Mouse (Mus musculus) testis, adult 2 months (tissue): ENCODE data around the gene Laptm4a.

Experiments used
- CTCF ChIP-seq: fragments of 200-500 bp; IDR thresholded peaks from 2 replicates; pipeline ENCODE4 v1.5.1; 2012; ENCODE audit warnings: low read depth, mild to moderate bottlenecking, inconsistent platforms, low read length, moderate library complexity; ENCODE audit not compliant: control insufficient read depth, insufficient read depth, insufficient replicate concordance
- POLR2A ChIP-seq: fragments of 200-500 bp; IDR thresholded peaks from 2 replicates; pipeline ENCODE4 v1.6.1; 2012; ENCODE audit warnings: low read depth, mild to moderate bottlenecking, inconsistent platforms, low read length, moderate library complexity; ENCODE audit not compliant: control insufficient read depth

DNA sequence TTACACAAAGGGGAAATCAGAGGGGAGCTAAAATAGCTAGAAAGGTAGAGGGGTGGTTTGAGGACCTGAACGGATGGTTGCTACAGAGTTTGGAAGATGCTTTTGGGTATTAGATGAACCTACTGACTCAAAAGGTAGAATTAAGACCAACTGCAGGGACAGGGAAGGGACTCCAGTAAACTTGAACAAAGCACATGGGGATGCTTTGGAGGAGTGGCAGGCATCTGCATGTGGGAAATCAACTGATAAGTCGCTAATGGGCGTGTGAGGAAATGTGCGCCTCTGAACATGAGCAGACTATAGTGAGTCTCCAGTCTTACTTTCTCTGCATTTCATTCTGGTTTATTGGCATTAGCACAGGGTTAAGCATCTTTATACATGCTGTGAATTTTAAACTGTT is 9.6 kb downstream of the Laptm4a start:
- TF ChIP-seq POLR2A (no peak), CTCF (no peak)
